Mouse (Mus musculus) lung, adult 2 months (tissue): Measurements from ENCODE around the gene Cpne4. TPM values are rescaled to one million over a fixed set of nuclear protein-coding genes. Genes with fewer than 3 reads are reported as not detected.

Source experiments
- DNase-seq: peaks from one replicate; pipeline ENCODE4 v3.0.0; 2022
- H3K4me1 ChIP-seq: fragments of 200-500 bp; 2 replicates; pipeline ENCODE4 v1.6.1; 2011; ENCODE audit warnings: low read length; ENCODE audit not compliant: control insufficient read depth, insufficient read depth
- H3K4me3 ChIP-seq: fragments of 200-500 bp; replicated peaks from 2 replicates; pipeline ENCODE3; 2011; ENCODE audit warnings: low read depth, mild to moderate bottlenecking, control low read depth, low read length; ENCODE audit errors: extremely low read depth
- CTCF ChIP-seq: fragments of 200-500 bp; IDR thresholded peaks from 2 replicates; pipeline ENCODE4 v1.5.1; 2011; ENCODE audit warnings: mild to moderate bottlenecking, low read length, control low read depth; ENCODE audit not compliant: insufficient read depth
- POLR2A ChIP-seq: fragments of 200-500 bp; IDR thresholded peaks from 2 replicates; pipeline ENCODE4 v1.6.1; 2011; ENCODE audit warnings: low read depth, mild to moderate bottlenecking, control low read depth, low read length, borderline replicate concordance; ENCODE audit errors: extremely low read depth
- WGBS: fragments of 180-500 bp; shearing (Covaris S2); methylation state at CpG from one replicate; pipeline ENCODE4 v1.1.7; 2018; 5-methylcytosine and 5-hydroxymethylcytosine counted together
- polyA plus RNA-seq: library from polyadenylated mRNA; depleted of rRNA; stranded (reverse); fragments of >200 nt; gene quantifications from 2 replicates; pipeline ENCODE4 v1.2.3, GENCODE M21; 2012; rRNA removed

Gene Cpne4
- polyA plus RNA-seq, 1 experiment: 0.09 TPM

DNA sequence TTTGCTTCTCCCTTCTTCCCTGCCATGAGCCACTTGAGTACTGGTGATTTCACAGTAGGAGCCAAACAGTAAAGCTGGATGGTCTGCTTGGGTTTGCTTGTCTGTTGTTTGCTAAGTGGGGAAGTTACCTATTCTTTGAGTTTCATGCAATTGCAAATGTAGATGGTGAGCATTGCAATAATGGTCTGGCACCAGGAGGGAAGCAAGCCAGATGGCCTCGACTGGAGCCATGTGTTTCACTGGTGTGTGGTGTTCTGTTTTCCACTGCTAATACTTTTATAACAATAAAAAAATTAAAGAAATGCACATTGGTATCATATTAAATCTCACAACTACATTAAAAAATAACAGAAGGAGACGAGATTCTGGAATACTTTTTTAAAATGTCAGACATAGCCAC, 502.6 kb downstream of the Cpne4 start:
- no peak for DNase-seq
- no peak overlapping the region for H3K4me3 ChIP-seq
- H3K4me1 ChIP-seq: peaks cover 2% of the 10 kb centered on the region; the same call in 1 of the 2 replicates
- 31% methylated on average over 2 of the region's 2 CpGs for WGBS
- no peak for TF ChIP-seq CTCF
- no peak for TF ChIP-seq POLR2A

DNA sequence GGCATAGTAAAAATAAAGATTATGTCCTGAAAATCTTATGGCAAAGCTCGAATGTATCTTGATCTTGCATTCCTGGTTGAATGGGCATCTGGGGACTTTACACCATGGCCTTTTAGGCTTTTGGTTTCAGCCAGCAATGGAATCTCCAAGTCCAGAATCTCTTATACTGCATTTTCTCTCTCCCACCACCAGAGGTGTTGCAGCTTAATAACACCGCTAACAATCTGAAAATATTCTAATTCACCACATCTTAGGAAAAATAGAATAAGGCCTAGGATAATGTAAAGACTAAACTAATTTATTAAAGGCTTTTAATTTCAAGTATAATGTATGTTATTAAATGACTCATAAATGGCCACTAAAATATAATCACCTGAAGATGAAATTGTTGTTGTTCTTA, 503.2 kb downstream of the Cpne4 start:
- Histone ChIP-seq H3K4me1 (peaks cover 2% of the 10 kb centered on the region; the same call in 1 of the 2 replicates), H3K4me3 (no peak overlapping the region)
- TF ChIP-seq POLR2A (no peak), CTCF (no peak)
- no peak for DNase-seq
- WGBS: 51% methylated on average over 2 of the region's 2 CpGs

DNA sequence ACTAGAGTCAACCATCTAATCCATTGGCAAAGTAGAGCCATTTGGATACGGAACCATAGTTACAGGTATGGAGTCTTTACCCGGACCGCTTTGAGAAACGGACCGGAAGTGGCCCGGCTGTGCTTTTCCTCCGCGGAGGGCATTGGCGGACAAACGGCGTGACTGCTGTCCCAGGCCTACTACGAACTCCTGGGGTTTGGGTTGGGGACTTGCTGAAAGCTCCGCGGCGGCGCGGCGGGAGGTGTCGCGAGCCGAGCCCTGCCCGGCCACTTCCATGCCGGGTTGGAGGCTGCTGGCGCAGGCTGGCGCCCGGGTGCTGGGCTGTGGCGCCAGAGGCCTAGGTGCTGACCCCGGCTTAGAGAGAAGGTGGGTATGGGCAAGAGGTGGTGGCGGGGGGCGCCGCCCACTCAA, 506.1 kb downstream of the Cpne4 start, which contains the start of gene Mrpl3:
TSS of gene Mrpl3 (plus strand) at position 93 of the 411 bp plus-strand sequence.
- Histone ChIP-seq H3K4me3 (peak within 1 kb of the TSS; percentile 74), H3K4me1 (peaks cover 2% of the 10 kb centered on the region; the same call in 1 of the 2 replicates)
- DNase-seq: peak; percentile 82
- peak; percentile 49; the same call in 1 of the 2 replicates for TF ChIP-seq POLR2A
- no peak for TF ChIP-seq CTCF
- under 1% methylated on average over 31 of the region's 31 CpGs for WGBS

DNA sequence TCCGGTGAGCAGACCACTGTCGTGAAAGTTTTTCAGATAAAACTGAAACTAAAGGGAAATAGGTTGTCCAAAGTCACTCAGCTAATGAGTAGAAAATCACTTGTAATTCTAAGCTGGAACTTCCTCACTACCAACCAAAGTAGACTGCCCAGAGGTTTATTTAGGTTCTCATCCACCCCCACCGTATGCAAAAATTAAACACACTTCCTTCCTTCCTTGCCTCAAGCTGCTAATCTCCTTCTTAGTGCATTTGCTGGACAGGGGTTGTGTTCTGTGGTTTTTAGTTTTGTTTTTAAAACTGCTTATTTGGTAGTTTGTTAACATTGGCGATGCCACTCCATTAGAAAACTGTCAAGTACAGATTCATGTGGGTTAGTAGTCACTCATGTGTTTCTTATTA, 506.7 kb downstream of the Cpne4 start:
- 28% methylated on average over 4 of the region's 4 CpGs for WGBS
- no peak for DNase-seq
- TF ChIP-seq CTCF (no peak), POLR2A (no peak)
- Histone ChIP-seq H3K4me3 (peak overlapping the region; percentile 74), H3K4me1 (peaks cover 2% of the 10 kb centered on the region; the same call in 1 of the 2 replicates)

- no peak for TF ChIP-seq CTCF
- no peak for TF ChIP-seq POLR2A
- WGBS: 95% methylated on average over 10 of the region's 10 CpGs
- no peaks in the 10 kb centered on the region for H3K4me1 ChIP-seq
- no peak for DNase-seq
- H3K4me3 ChIP-seq: no peak overlapping the region
These were observed 522.0 kb downstream of the Cpne4 start for GRCm38 (mm10) chr9:105069106-105069505.

- H3K4me1 ChIP-seq: no peaks in the 10 kb centered on the region
- H3K4me3 ChIP-seq: no peak overlapping the region
- DNase-seq: no peak
- WGBS: 60% methylated on average over 4 of the region's 4 CpGs
- TF ChIP-seq CTCF (no peak), POLR2A (no peak)
These were observed 526.1 kb downstream of the Cpne4 start for GRCm38 (mm10) chr9:105072991-105073748.

DNA sequence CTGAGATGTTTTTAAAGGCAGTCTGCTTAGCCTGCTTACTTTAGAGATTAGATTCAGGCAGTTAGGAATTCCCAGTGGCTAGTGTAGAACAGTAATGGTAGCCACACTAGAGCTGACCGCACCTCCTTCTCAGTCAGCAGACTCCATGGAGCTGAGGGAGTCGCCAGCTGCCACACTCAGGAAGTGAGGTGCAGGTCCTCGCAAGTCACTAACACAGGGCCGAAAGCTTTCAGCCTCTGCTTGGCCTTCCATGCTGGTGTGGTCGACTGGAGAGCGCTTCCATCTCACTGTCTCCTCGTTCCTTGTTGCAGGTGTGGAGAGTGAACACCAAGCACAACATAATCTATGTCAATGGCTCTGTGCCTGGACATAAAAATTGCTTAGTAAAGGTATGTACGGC, 527.8 kb downstream of the Cpne4 start:
- no peaks in the 10 kb centered on the region for H3K4me1 ChIP-seq
- 89% methylated on average over 8 of the region's 8 CpGs for WGBS
- TF ChIP-seq CTCF (no peak), POLR2A (no peak)
- H3K4me3 ChIP-seq: no peak overlapping the region
- no peak for DNase-seq

DNA sequence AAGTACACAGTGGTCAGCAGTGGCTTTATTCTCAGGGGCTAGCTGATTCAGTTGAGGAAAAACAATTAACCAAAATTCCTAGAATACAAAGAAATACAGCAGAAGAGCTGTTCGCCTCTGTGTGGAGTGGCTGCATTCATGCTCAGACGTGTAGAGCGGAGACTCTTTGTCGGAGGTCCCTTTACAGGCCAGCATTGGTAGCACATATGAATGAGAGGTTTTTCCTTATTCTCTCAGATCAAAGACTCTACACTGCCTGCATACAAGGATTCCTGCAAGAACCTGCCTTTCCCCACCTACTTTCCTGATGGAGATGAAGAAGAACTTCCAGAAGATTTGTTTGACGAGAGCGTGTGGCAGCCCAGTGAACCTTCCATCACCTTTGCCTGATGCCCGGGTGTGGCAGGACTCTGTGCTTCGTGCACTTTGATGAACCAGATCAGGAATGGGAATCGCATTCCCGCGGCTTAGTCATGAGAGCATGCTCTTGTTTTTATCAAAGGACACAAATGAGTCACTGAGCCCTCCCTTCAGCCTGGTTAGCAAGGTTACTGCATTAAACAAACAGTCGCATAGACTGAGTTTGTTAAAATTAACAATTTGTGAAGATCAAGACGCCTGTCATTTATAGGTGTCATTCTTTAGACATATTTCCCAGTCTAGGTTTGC, 529.8 kb downstream of the Cpne4 start:
- Histone ChIP-seq H3K4me3 (no peak overlapping the region), H3K4me1 (no peaks in the 10 kb centered on the region)
- 89% methylated on average over 13 of the region's 13 CpGs for WGBS
- DNase-seq: no peak
- TF ChIP-seq POLR2A (no peak), CTCF (no peak)

DNA sequence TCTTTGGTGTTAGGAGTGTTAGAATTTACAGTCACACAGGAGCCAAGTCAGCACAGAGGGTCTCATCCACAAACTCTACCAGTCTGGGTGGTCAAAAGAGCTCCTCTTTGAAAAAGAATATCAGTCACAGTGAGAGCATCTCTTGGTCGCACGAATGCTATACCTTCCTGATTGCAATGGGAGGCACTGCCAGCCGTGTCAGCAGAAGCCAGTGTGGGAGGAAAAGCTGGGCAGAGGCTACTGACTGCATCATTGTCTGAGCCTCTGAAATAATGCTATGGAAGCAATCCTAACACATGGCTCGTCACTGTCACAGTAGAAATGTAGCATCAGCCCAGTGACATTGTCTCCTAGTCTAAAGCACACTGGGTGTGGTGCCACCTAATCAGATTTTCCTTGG, 531.4 kb downstream of the Cpne4 start:
- 77% methylated on average over 4 of the region's 4 CpGs for WGBS
- H3K4me3 ChIP-seq: no peak overlapping the region
- no peak for TF ChIP-seq CTCF
- no peak for DNase-seq
- no peaks in the 10 kb centered on the region for H3K4me1 ChIP-seq

GRCm38 (mm10) chr9:105080246-105080645, 533.2 kb downstream of the Cpne4 start:
- WGBS: 92% methylated on average over 3 of the region's 3 CpGs
- TF ChIP-seq CTCF: no peak
- TF ChIP-seq POLR2A: no peak
- DNase-seq: no peak
- no peak overlapping the region for H3K4me3 ChIP-seq
- no peaks in the 10 kb centered on the region for H3K4me1 ChIP-seq

Other genes with a start within 250 kb of the Cpne4 start
- 2.5 and 4.4 TPM in 2 replicates for gene Acpp, start 209.5 kb upstream of the Cpne4 start, polyA plus RNA-seq